ENCODE assay signal across 17 mouse cellular contexts in genomic region chr6:107070441-107070840, GRCm38 (mm10).
DNase-seq lines count a peak whose midpoint lies in the region; ATAC-seq lines count a peak whose summit lies in the region.
"Had no signal": no experiment of that assay in that cellular context is flagged by ENCODE, and none has a peak within 500 bp of the region (broad histone marks: within the 10 kb centered on the region; RNA-seq: fewer than 3 reads in every experiment).

No protein-coding gene starts in this region.

- ATAC-seq in cerebellum, adult (ENCODE audit: insufficient number of reproducible peaks, low FRiP score, low TSS enrichment) = peak; percentile 75
- ATAC-seq: forebrain, embryonic 13.5 days; forebrain, embryonic 16.5 days; intestine, embryonic 15.5 days; Patski had no signal

- DNase-seq in cerebellum, postnatal 4 days (ENCODE audit: low spot score in 2 of 2) = no peak
- DNase-seq in cerebellum, adult 8-10 months = peak; percentile 15
- DNase-seq in cerebellum, adult 9-10 months = no peak
- peak; percentile 27 to 34 for DNase-seq in cerebellum, postnatal 25 days
- no peak for DNase-seq in urinary bladder, postnatal 10 days (ENCODE audit: low spot score)
- DNase-seq: adrenal gland, postnatal 10 days; adrenal gland, postnatal 36 days; B cell, adult 2 months; gastrocnemius, postnatal 10 days; heart, adult 11 months; kidney, adult 11 months; kidney, adult 8-10 months had no signal

Comparison
In these comparisons a context has a peak if more than half of its experiments do, and no peak if none do; other contexts are left out.
1. DNase-seq: peak in cerebellum, adult 8-10 months (single experiment) and cerebellum, postnatal 25 days (2 of 2); none in cerebellum, postnatal 4 days (0 of 2), cerebellum, adult 9-10 months (single experiment) and urinary bladder, postnatal 10 days (single experiment).